Mouse (Mus musculus) stomach, embryonic 15.5 days (tissue): Measurements from ENCODE around the gene Olfr585. TPM values are rescaled to one million over a fixed set of nuclear protein-coding genes. Genes with fewer than 3 reads are reported as not detected.

ENCODE experiments used
- ATAC-seq: fragments of 200-750 bp; cut with Nextera tagmentation; 2 replicates; pipeline ENCODE4 v1.8.0; 2017; ENCODE audit warnings: low read depth, moderate number of reproducible peaks, moderate TSS enrichment; ENCODE audit not compliant: insufficient read depth, low FRiP score
- H3K27ac ChIP-seq: fragments of 300-500 bp; sonication (generic); 2 replicates; pipeline ENCODE4 v1.5.1; 2015; ENCODE audit warnings: mild to moderate bottlenecking, inconsistent platforms
- H3K27me3 ChIP-seq: fragments of 300-500 bp; sonication (generic); replicated peaks from 2 replicates; pipeline ENCODE4 v1.6.1; 2015; ENCODE audit warnings: inconsistent platforms
- H3K36me3 ChIP-seq: fragments of 300-500 bp; sonication (generic); 2 replicates; pipeline ENCODE4 v1.6.1; 2015; ENCODE audit warnings: inconsistent platforms
- H3K4me1 ChIP-seq: fragments of 300-500 bp; sonication (generic); 2 replicates; pipeline ENCODE4 v1.6.1; 2015; ENCODE audit warnings: inconsistent platforms
- H3K4me2 ChIP-seq: fragments of 300-500 bp; sonication (generic); 2 replicates; pipeline ENCODE4 v1.6.1; 2015; ENCODE audit warnings: mild to moderate bottlenecking, inconsistent platforms
- H3K4me3 ChIP-seq: fragments of 300-500 bp; sonication (generic); replicated peaks from 2 replicates; pipeline ENCODE4 v1.5.1; 2015; ENCODE audit warnings: inconsistent platforms
- H3K9ac ChIP-seq: fragments of 300-500 bp; sonication (generic); 2 replicates; pipeline ENCODE4 v1.6.1; 2015; ENCODE audit warnings: inconsistent platforms
- H3K9me3 ChIP-seq: fragments of 300-500 bp; sonication (generic); 2 replicates; pipeline ENCODE4 v1.6.1; 2016; ENCODE audit warnings: inconsistent platforms
- WGBS: fragments of 180-500 bp; shearing (Covaris S2); methylation state at CpG from one replicate; pipeline ENCODE4 v1.1.7; 2015; 5-methylcytosine and 5-hydroxymethylcytosine counted together
- polyA plus RNA-seq: library from polyadenylated mRNA; unstranded; fragments of >200 nt; fragmentation: Nextera tagmentation; extraction: Ambion mirVana; gene quantifications from 2 replicates; pipeline ENCODE4 v1.2.1, GENCODE M21; 2015

Olfr585 gene
- polyA plus RNA-seq: not detected in 2 replicates

GRCm38 (mm10) chr7:103097420-103097819 is at the start of gene Olfr585:
Gene Olfr585, plus strand, starts transcription at chr7:103097720.
- 74% methylated on average over 1 of the region's 1 CpGs for WGBS
- Histone ChIP-seq H3K9me3 (no peaks in the 10 kb centered on the region), H3K4me3 (no peak within 1 kb of the TSS), H3K36me3 (no peaks in the 10 kb centered on the region), H3K27ac (no peak within 1 kb of the TSS), H3K9ac (no peak within 1 kb of the TSS), H3K4me2 (no peak within 1 kb of the TSS), H3K4me1 (no peaks in the 10 kb centered on the region), H3K27me3 (no peaks in the 10 kb centered on the region)
- ATAC-seq: no peak

DNA sequence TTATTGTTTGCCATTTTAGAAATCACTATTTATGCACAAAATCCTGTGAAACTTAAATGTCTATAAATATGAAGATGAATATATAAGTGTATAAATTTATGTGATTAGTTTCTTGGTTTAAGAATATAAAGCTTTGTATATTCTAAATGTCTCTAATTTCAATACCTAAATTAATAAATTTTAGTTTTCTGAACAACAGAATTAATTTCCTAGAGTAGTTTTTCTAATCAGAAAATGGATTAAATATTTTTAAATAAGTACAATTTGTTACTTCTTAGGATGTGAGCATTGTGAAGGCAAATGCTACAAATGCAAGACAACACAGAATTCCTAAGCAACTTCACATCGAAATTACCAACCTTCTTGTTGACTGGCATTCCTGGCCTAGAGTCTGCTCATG is 46.5 kb upstream of the Olfr585 start, which contains the start of gene Olfr583:
Gene Olfr583, plus strand, starts transcription at position 301 of the 400 bp plus-strand sequence.
- ATAC-seq: no peak
- Histone ChIP-seq H3K4me1 (no peaks in the 10 kb centered on the region), H3K27ac (no peak within 1 kb of the TSS), H3K9ac (no peak within 1 kb of the TSS), H3K36me3 (no peaks in the 10 kb centered on the region), H3K4me2 (no peak within 1 kb of the TSS), H3K27me3 (no peaks in the 10 kb centered on the region), H3K9me3 (no peaks in the 10 kb centered on the region), H3K4me3 (no peak within 1 kb of the TSS)
- WGBS: 77% methylated on average over 1 of the region's 1 CpGs

DNA sequence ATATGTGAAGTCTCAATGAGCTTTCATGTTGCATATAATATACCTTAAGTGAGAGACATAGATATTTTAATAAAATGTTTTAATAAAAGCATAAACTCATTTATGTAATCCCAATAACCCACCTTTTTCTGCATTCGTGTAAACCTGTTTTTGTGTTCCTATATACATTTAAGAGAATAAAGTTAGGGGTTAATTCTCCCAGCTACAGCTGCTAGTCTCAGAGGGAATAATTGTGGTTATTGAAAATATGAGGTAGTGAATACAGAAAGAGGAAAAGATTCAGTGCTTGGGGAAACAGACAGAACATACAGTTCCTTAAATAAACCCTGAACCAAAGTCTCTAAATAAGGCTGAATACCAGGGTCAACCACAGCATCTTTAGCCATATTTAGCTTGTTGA is 15.9 kb upstream of the Olfr585 start, which contains the start of gene Olfr584:
Gene Olfr584, plus strand, starts transcription at position 301 of the 400 bp plus-strand sequence.
- ATAC-seq: no peak
- Histone ChIP-seq H3K4me2 (no peak within 1 kb of the TSS), H3K9me3 (no peaks in the 10 kb centered on the region), H3K4me1 (no peaks in the 10 kb centered on the region), H3K4me3 (no peak within 1 kb of the TSS), H3K36me3 (no peaks in the 10 kb centered on the region), H3K27me3 (no peaks in the 10 kb centered on the region), H3K9ac (no peak within 1 kb of the TSS), H3K27ac (no peak within 1 kb of the TSS)
- WGBS: 75% methylated on average over 1 of the region's 1 CpGs

DNA sequence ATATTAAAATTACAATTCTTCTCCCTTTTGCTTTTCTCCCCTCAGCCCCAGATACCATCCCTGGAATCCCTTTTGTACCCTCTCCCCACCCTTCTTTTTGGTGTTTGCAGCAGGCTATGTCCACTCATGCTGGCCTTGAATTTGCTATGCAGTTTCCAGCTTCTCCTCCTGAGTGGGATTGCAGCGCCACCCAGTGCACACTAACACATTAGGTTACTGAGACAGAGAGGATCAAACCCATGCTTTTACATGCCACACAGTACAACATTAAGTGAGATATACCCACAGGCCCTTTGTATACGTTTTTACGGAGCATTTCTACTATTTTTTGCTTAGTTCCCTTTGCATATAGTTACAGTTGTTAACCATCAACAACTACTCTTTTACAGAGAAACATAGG is 21.9 kb downstream of the Olfr585 start:
- ATAC-seq: no peak
- Histone ChIP-seq H3K4me1 (no peaks in the 10 kb centered on the region), H3K36me3 (no peaks in the 10 kb centered on the region), H3K9ac (no peak overlapping the region), H3K4me3 (no peak overlapping the region), H3K27ac (no peak overlapping the region), H3K4me2 (no peak overlapping the region), H3K27me3 (no peaks in the 10 kb centered on the region), H3K9me3 (no peaks in the 10 kb centered on the region)
- 42% methylated on average over 3 of the region's 3 CpGs for WGBS

- H3K9me3 ChIP-seq: no peaks in the 10 kb centered on the region
- H3K36me3 ChIP-seq: no peaks in the 10 kb centered on the region
- no peaks in the 10 kb centered on the region for H3K4me1 ChIP-seq
- no peak for ATAC-seq
- 89% methylated on average over 3 of the region's 3 CpGs for WGBS
- H3K9ac ChIP-seq: no peak within 1 kb of the TSS
- no peak within 1 kb of the TSS for H3K27ac ChIP-seq
- H3K4me2 ChIP-seq: no peak within 1 kb of the TSS
- no peak within 1 kb of the TSS for H3K4me3 ChIP-seq
- H3K27me3 ChIP-seq: no peaks in the 10 kb centered on the region
Observed at GRCm38 (mm10) chr7:103125538-103125937, 28.0 kb downstream of the Olfr585 start, which contains the start of gene Olfr586. Gene Olfr586, minus strand, starts transcription at chr7:103125638.

DNA sequence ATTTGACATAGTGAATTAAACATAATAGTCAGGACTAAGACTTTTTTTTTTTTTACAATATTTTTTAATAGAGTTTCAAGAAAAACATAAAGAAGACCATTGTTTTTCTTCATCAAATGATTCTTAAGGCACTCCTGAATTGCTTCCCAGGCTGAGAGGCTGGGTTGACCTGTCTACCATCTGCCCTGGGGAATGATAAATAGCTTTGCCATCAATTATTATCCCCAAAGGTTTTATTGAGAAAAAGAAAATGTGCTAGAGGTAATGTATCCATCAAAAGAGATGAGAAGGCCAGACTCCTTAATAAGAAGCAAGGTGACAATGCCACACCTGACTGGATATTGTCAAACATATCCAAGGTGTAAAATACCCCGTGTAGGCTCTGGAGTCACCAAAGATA is 43.1 kb downstream of the Olfr585 start, which contains the start of gene Olfr588-ps1:
Gene Olfr588-ps1, plus strand, starts transcription at position 301 of the 400 bp plus-strand sequence.
- H3K36me3 ChIP-seq: no peaks in the 10 kb centered on the region
- no peaks in the 10 kb centered on the region for H3K9me3 ChIP-seq
- 78% methylated on average over 1 of the region's 1 CpGs for WGBS
- H3K4me3 ChIP-seq: no peak within 1 kb of the TSS
- H3K4me2 ChIP-seq: no peak within 1 kb of the TSS
- ATAC-seq: no peak
- no peaks in the 10 kb centered on the region for H3K4me1 ChIP-seq
- H3K27ac ChIP-seq: no peak within 1 kb of the TSS
- H3K9ac ChIP-seq: no peak within 1 kb of the TSS
- H3K27me3 ChIP-seq: no peaks in the 10 kb centered on the region

Other genes starting within 250 kb of the Olfr585 start
- not detected in 2 replicates for gene Olfr566, start 239.0 kb upstream of the Olfr585 start, polyA plus RNA-seq
- gene Olfr568, start 220.6 kb upstream of the Olfr585 start, polyA plus RNA-seq: not detected in 2 replicates
- not detected in 2 replicates for gene Olfr569, start 206.8 kb upstream of the Olfr585 start, polyA plus RNA-seq
- gene Olfr570, start 203.1 kb upstream of the Olfr585 start, polyA plus RNA-seq: not detected in 2 replicates
- gene Olfr571, start 180.2 kb upstream of the Olfr585 start, polyA plus RNA-seq: not detected in 2 replicates
- gene Olfr572, start 173.3 kb upstream of the Olfr585 start, polyA plus RNA-seq: not detected in 2 replicates
- not detected in 2 replicates for gene Olfr573-ps1, start 155.1 kb upstream of the Olfr585 start, polyA plus RNA-seq
- gene Olfr574, start 149.3 kb upstream of the Olfr585 start, polyA plus RNA-seq: not detected in 2 replicates
- gene Olfr575, start 138.9 kb upstream of the Olfr585 start, polyA plus RNA-seq: not detected in 2 replicates
- gene Olfr576, start 135.1 kb upstream of the Olfr585 start, polyA plus RNA-seq: not detected in 2 replicates
- not detected in 2 replicates for gene Olfr577, start 121.8 kb upstream of the Olfr585 start, polyA plus RNA-seq
- gene Olfr578, start 108.4 kb upstream of the Olfr585 start, polyA plus RNA-seq: not detected in 2 replicates
- not detected in 2 replicates for gene Olfr582, start 59.7 kb upstream of the Olfr585 start, polyA plus RNA-seq
- not detected in 2 replicates for gene Olfr583, start 46.4 kb upstream of the Olfr585 start, polyA plus RNA-seq
- not detected in 2 replicates for gene Olfr584, start 15.8 kb upstream of the Olfr585 start, polyA plus RNA-seq
- not detected in 2 replicates for gene Olfr586, start 27.9 kb downstream of the Olfr585 start, polyA plus RNA-seq
- gene Olfr588-ps1, start 43.2 kb downstream of the Olfr585 start, polyA plus RNA-seq: not detected in 2 replicates
- not detected in 2 replicates for gene Olfr589, start 58.6 kb downstream of the Olfr585 start, polyA plus RNA-seq
- gene Olfr591, start 80.6 kb downstream of the Olfr585 start, polyA plus RNA-seq: not detected in 2 replicates
- not detected in 2 replicates for gene Olfr592, start 87.1 kb downstream of the Olfr585 start, polyA plus RNA-seq
- not detected in 2 replicates for gene Olfr593, start 114.1 kb downstream of the Olfr585 start, polyA plus RNA-seq
- not detected in 2 replicates for gene Olfr594, start 119.3 kb downstream of the Olfr585 start, polyA plus RNA-seq
- gene Usp17ld, start 154.8 kb downstream of the Olfr585 start, polyA plus RNA-seq: not detected in 2 replicates
- gene Olfr596, start 207.9 kb downstream of the Olfr585 start, polyA plus RNA-seq: not detected in 2 replicates
- gene Olfr597, start 218.6 kb downstream of the Olfr585 start, polyA plus RNA-seq: not detected in 2 replicates
- gene Olfr598, start 225.8 kb downstream of the Olfr585 start, polyA plus RNA-seq: not detected in 2 replicates
- gene Olfr599, start 238.2 kb downstream of the Olfr585 start, polyA plus RNA-seq: not detected in 2 replicates